Mouse (Mus musculus): ENCODE data around the gene Vegfa. TPM values are rescaled to one million over a fixed set of nuclear protein-coding genes. Genes with fewer than 3 reads are reported as not detected.

Vegfa gene
- total RNA-seq, 2 experiments from 2014 or later, result 73.9 to 95.9 TPM

GRCm38 (mm10) chr17:46056288-46056687, 24.1 kb upstream of the Vegfa start:
- DNase-seq, result no peak
- intact Hi-C loops (cut with DNase I; ENCODE audit: low total_unique reads), result loop anchor here (10.0 kb wide), 1 partner anchor 269 kb away; the partner anchor contains the start of gene Abcc10

DNA sequence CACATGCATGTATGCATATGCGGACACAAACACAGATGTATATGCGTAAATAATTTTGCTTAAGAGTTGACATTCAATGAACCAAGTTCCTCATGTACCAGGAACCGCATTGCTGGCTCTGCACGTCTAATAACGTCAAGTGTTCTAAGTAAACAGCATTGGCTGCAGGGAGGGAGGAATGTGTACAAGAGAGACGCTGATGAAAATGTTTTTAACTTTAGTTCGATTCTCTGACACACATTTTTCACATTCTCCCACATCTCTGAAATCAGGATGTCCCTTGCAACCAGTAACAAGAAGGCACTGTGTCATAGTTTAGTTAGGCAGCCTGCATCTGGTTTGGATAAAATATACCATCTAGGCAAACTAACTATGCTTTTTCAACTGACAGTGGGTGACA, 23.6 kb upstream of the Vegfa start:
- intact Hi-C loops (cut with DNase I; ENCODE audit: low total_unique reads), result loop anchor here (10.0 kb wide), 1 partner anchor 269 kb away; the partner anchor contains the start of gene Abcc10
- no peak for DNase-seq

DNA sequence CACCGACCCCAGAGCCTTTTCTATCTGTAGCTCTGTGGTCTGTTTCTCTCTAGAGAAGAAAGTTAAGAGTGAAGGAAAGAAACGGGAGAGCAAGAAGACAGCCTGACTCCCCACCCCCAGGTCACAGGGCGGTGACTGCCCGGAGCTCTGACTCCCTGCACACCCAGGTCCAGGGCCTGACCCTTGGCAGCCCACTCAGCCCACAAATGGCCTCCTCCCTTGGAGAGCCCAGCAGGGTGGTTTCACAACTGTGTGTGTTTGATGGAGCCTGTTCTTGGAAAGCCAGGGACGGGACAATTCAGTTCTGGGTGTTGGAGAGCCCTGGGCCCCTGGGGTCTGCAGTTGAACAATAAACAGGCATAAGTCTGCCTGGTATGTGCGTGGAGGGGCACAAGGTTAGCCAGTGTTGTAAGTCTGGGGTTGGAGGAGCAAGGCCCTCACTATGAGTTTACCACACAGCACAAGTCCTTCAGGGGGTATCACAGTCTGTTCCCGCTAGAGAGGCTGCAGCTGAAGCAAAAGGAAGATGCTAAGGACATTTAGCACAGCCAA, 21.2 kb upstream of the Vegfa start:
- intact Hi-C loops (cut with DNase I; ENCODE audit: low total_unique reads), result loop anchor here (10.0 kb wide), 1 partner anchor 271 kb away; the partner anchor contains the start of gene Abcc10
- DNase-seq, result peak; percentile 40

- intact Hi-C loops (cut with DNase I; ENCODE audit: low total_unique reads), result loop anchor here (10.0 kb wide), 1 partner anchor 273 kb away; the partner anchor contains the start of gene Abcc10
Observed at GRCm38 (mm10) chr17:46052146-46052545, 20.0 kb upstream of the Vegfa start.

GRCm38 (mm10) chr17:46051356-46051755, 19.2 kb upstream of the Vegfa start:
- no peak for DNase-seq
- intact Hi-C loops (cut with DNase I; ENCODE audit: low total_unique reads), result loop anchor here (10.0 kb wide), 1 partner anchor 273 kb away; the partner anchor contains the start of gene Abcc10

More at GRCm38 (mm10) chr17:46052146-46052545, 20.0 kb upstream of the Vegfa start:
- DNase-seq, result no peak

DNA sequence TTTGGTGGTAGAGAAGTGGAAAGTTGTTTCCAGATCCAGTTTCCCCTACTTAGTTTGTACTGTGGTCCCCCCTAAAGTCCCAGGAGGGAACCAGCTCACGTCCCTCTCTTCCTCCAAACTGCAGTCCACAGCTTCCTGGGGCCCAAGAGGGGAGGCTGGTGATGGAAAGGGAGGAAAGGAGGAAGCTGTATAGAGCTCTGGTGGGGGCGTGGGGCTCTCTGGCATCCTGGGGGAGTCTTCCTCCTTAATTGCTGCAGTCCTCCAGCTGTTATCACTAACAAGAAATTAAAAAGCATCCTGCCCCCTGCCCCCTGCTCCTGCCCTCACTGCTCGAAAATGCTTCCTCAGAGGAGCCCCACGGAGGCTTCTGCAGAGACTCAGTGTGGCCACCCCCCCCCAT, 17.4 kb upstream of the Vegfa start:
- intact Hi-C loops (cut with DNase I; ENCODE audit: low total_unique reads), result no loop called here
- no peak for DNase-seq

GRCm38 (mm10) chr17:46048184-46048583, 16.0 kb upstream of the Vegfa start:
- intact Hi-C loops (cut with DNase I; ENCODE audit: low total_unique reads), result no loop called here
- DNase-seq, result no peak

- no peak for DNase-seq
- intact Hi-C loops (cut with DNase I; ENCODE audit: low total_unique reads), result no loop called here
Observed at GRCm38 (mm10) chr17:46045742-46046141, 13.6 kb upstream of the Vegfa start.

DNA sequence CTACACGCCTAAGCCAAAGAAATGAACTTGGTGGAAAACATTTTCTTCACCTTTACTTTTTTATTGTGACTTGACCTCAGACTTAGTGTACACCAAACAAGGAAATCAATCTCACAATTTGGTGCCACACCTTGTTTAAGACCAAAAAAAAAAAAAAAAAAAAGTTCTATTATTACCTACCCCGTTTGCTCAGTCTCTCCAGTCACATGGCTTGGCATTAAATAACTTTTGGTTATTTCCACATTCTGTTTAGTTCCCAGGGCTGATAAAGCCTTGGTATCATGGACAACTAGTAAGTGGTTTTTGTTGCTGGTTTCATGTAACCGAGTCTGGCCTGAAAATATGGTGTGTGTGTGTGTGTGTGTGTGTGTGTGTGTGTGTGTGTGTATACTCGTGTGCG, 12.8 kb upstream of the Vegfa start:
- no peak for DNase-seq
- intact Hi-C loops (cut with DNase I; ENCODE audit: low total_unique reads), result loop anchor here (5.0 kb wide), 2 partner anchors 32 to 82 kb away; no protein-coding TSS in a partner anchor

DNA sequence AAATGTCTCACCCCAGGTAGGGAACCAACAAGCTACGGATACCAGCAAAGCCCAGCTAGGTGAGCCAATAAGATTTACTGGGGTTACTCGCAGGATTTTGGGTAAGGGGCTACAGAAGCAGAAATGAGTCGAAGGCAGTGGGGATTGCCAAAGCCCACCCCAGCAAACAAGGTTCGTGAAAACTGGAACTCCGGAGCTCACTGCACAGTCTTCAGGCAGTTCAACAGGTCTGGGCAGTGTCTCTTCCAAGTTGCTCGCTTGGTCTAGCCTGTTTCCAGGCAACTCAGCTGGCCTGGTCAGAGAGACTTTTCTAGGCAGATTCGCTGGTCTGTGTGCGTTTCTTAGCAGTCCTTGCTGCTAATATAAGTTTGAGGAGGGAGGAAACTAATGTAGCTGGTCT, 10.0 kb upstream of the Vegfa start:
- no peak for DNase-seq
- intact Hi-C loops (cut with DNase I; ENCODE audit: low total_unique reads), result loop anchor here (5.0 kb wide), 2 partner anchors 35 to 85 kb away; no protein-coding TSS in a partner anchor

DNA sequence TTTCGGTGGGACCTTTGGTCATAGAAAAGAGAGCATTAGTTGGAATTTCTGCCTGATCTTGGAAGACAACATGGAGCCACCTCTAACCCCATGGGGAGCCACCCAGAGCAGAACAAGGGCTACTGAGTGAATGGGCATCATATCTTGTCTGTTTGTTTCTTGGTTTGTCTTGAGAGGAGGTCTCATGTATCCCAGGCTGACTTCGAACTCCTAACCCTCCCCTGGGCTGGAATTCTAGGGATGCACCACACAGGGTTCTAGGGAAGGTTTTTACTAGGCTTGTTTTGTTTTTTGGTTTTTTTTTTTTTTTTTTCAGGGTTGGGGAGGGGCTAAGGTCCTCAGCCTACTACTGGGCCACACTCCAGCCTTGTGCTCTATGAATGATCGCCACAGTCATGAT, 9.5 kb upstream of the Vegfa start:
- intact Hi-C loops (cut with DNase I; ENCODE audit: low total_unique reads), result loop anchor here (5.0 kb wide), 2 partner anchors 36 to 86 kb away; no protein-coding TSS in a partner anchor
- DNase-seq, result no peak

- intact Hi-C loops (cut with DNase I; ENCODE audit: low total_unique reads), result loop anchor here (5.0 kb wide), 2 partner anchors 36 to 86 kb away; no protein-coding TSS in a partner anchor
- DNase-seq, result no peak
Observed at GRCm38 (mm10) chr17:46041223-46041622, 9.1 kb upstream of the Vegfa start.

GRCm38 (mm10) chr17:46040561-46040960, 8.4 kb upstream of the Vegfa start:
- intact Hi-C loops (cut with DNase I; ENCODE audit: low total_unique reads), result loop anchor here (5.0 kb wide), 2 partner anchors 37 to 87 kb away; no protein-coding TSS in a partner anchor
- DNase-seq, result no peak

DNA sequence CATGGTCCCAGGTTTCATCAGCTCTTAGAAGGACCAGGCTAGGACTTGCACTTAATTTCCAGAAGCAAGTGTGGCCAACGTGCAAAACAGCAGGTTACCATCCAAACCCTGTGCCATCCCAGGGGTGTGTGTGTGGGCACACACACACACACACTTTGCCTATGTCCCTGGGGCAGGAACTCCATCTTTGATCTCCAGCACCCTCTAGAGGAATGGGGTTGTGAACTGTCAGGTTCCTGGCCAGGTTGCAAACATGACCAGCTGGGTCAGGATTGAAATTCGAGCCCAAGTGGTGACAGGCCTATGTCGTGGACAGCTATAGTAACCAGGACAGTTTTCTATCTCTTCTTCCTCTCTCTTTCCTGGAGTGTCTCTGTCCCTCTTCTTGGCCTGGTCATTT, 6.7 kb upstream of the Vegfa start:
- intact Hi-C loops (cut with DNase I; ENCODE audit: low total_unique reads), result no loop called here
- peak; percentile 41 for DNase-seq

GRCm38 (mm10) chr17:46036400-46036799, 4.2 kb upstream of the Vegfa start:
- intact Hi-C loops (cut with DNase I; ENCODE audit: low total_unique reads), result no loop called here
- no peak for DNase-seq

- no peak for DNase-seq
- intact Hi-C loops (cut with DNase I; ENCODE audit: low total_unique reads), result loop anchor here (2.0 to 5.0 kb wide), 2 partner anchors 187 to 303 kb away; no protein-coding TSS in a partner anchor
Observed at GRCm38 (mm10) chr17:46034110-46034509, 1.9 kb upstream of the Vegfa start.

DNA sequence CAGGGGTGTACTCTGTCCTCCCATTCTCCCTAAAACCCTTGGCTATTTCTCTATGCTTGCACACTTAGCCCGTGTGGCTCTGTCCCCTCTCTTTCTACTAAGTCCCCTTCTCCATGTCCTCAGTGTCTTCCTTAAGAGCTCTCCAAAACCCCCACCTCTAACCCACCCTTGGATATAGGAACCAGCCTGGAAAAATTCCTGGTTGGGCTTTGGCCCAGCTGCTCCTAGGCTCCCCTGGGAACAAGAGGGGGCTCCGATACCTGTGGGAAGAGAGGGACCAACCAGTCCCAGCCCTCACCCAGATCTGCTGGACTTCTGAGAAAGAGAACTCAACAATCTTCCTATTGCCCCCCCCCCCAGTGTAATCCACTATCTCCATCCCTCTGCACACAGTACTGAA, 1.4 kb upstream of the Vegfa start:
- no peak for DNase-seq
- intact Hi-C loops (cut with DNase I; ENCODE audit: low total_unique reads), result loop anchor here (2.0 to 5.0 kb wide), 2 partner anchors 186 to 303 kb away; no protein-coding TSS in a partner anchor

DNA sequence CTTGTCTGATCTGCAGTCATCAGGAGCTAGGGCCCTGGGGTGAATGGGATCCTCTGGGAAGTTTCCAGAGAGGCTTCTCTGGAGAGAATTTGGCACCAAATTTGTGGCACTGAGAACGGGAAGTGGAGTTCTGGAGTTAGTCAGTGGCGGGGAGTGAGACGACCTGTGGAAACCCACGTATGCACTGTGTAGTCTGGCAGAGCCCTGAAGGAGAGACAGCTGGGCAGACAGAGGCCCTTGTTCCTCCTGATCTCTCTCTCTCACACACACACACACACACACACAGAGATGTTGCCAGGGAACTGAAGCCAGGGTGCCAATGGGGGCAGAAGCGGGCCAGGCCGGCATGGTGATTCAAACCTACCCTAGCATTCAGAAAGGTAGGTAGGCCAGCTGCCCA, 953 bp upstream of the Vegfa start:
- intact Hi-C loops (cut with DNase I; ENCODE audit: low total_unique reads), result loop anchor here (5.0 kb wide), 1 partner anchor 186 kb away; no protein-coding TSS in a partner anchor
- DNase-seq, result no peak

- intact Hi-C loops (cut with DNase I; ENCODE audit: low total_unique reads), result loop anchor here (5.0 kb wide), 1 partner anchor 184 kb away; no protein-coding TSS in a partner anchor
- DNase-seq, result peak; percentile 84
Observed at GRCm38 (mm10) chr17:46031621-46032211, 453 bp downstream of the Vegfa start.

Measured in gastrocnemius, postnatal 14 days (tissue).